Mouse (Mus musculus): ENCODE measurements at regions not wholly inside any gene's neighbourhood (a gene's known extent, or its start where the extent isn't known, plus 50 kb on each side); places are given as distances from the start of the nearest gene placed in this dataset.

DNA sequence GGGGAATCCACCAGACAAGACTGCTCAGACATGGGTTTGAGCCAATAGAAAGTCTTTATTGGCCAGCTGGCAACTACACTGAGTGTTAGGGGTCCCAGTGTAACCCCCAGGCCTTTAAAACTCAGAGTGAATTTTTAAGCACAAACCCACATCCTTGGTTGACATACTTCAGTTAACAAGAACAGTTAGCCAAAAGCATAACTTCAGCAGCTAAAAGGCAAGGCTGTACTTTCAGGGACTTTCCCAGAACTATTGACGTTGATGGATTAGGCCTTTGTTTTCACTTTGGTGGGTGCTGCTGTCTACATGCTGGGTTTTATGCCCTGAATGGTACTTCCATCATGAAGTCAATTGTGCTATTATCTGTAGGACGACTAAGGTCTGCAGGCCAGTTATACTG lies 59.6 kb upstream of the Spin1 start:
- H3K4me3 ChIP-seq (ENCODE audit: insufficient read depth, low read length): no peak overlapping the region
- TF ChIP-seq CTCF (IDR thresholded peaks at IDR 0.05; ENCODE audit: extremely low read depth, insufficient read depth, low read length) (no peak), POLR2A (IDR thresholded peaks at IDR 0.05; ENCODE audit: extremely low read depth, insufficient read depth, low read length) (no peak)
- no peak overlapping the region for H3K27ac ChIP-seq (ENCODE audit: insufficient read depth, low read length)
- H3K4me1 ChIP-seq (ENCODE audit: control insufficient read depth, insufficient read depth, low read length): no peaks in the 10 kb centered on the region

DNA sequence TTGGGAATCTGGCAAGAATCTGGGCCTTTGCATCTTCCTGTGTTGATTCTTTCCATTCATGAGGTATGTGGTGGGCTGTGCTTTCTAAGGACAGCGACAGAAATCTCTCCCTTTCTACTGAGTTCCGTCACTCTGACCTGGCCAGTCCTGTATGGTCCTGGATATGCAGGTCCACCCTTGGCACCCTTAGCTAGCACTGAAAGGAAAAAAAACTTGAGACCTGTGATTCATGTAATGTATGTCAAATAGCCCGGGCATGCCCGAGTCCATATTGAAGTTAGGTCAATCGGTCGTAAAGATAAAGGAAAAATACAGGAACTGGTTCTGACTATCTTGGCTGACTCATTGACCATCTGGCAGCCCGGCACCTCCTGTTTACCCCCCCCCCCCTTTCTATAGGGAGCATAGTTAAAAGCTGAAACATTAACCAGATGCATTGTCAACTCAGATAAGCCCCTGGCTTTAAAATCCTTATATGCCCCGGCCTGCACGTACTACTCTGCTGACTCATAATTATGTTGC lies 57.7 kb upstream of the Spin1 start:
- no peaks in the 10 kb centered on the region for H3K4me1 ChIP-seq (ENCODE audit: control insufficient read depth, insufficient read depth, low read length)
- no peak overlapping the region for H3K27ac ChIP-seq (ENCODE audit: insufficient read depth, low read length)
- no peak overlapping the region for H3K4me3 ChIP-seq (ENCODE audit: insufficient read depth, low read length)
- no peak for TF ChIP-seq CTCF (IDR thresholded peaks at IDR 0.05; ENCODE audit: extremely low read depth, insufficient read depth, low read length)
- TF ChIP-seq POLR2A (IDR thresholded peaks at IDR 0.05; ENCODE audit: extremely low read depth, insufficient read depth, low read length): no peak
